Mouse (Mus musculus) MEL (cell line): ENCODE data around the gene Armc6.

ENCODE experiments used
- BHLHE40 ChIP-seq: IDR thresholded peaks from 2 replicates; pipeline ENCODE4 v1.6.1; 2012; ENCODE audit warnings: low read depth, mild to moderate bottlenecking, inconsistent platforms, low read length, improper control_type of control experiment, borderline replicate concordance
- CTCF ChIP-seq, 3 experiments: IDR thresholded peaks in 2 of 3; conservative IDR thresholded peaks in 1 of 3; 2 replicates each; pipeline ENCODE4 v1.5.1; 2011 to 2012; ENCODE audit warnings: low read length in 3 of 3, low read depth in 2 of 3, mild to moderate bottlenecking in 2 of 3, improper control_type of control experiment in 1 of 3, inconsistent platforms in 1 of 3, mixed read lengths in 1 of 3, moderate library complexity in 1 of 3; ENCODE audit not compliant: control insufficient read depth in 1 of 3, insufficient read depth in 1 of 3, poor library complexity in 1 of 3, severe bottlenecking in 1 of 3
- POLR2A ChIP-seq, 2 experiments: IDR thresholded peaks; 2 replicates each; pipeline ENCODE4 v1.6.1; 2011 to 2012; ENCODE audit warnings: low read length in 2 of 2, mild to moderate bottlenecking in 2 of 2, control low read depth in 1 of 2, improper control_type of control experiment in 1 of 2, low read depth in 1 of 2, moderate library complexity in 1 of 2; ENCODE audit not compliant: control insufficient read depth in 1 of 2, insufficient read depth in 1 of 2, poor library complexity in 1 of 2
- POLR2AphosphoS5 ChIP-seq: IDR thresholded peaks from 2 replicates; pipeline ENCODE4 v1.6.1; 2012; ENCODE audit warnings: low read depth, borderline replicate concordance, mild to moderate bottlenecking, inconsistent platforms, low read length, moderate library complexity, mixed read lengths
- UBTF ChIP-seq: IDR thresholded peaks from 2 replicates; pipeline ENCODE4 v1.6.1; 2012; ENCODE audit warnings: low read depth, mild to moderate bottlenecking, inconsistent platforms, low read length, improper control_type of control experiment, moderate library complexity, borderline replicate concordance; ENCODE audit not compliant: insufficient read depth
- USF2 ChIP-seq, 2 experiments: IDR thresholded peaks; 2 replicates each; pipeline ENCODE4 v1.6.1; 2011 to 2012; ENCODE audit warnings: improper control_type of control experiment in 2 of 2, low read length in 2 of 2, borderline replicate concordance in 1 of 2, inconsistent platforms in 1 of 2, low read depth in 1 of 2, mild to moderate bottlenecking in 1 of 2; ENCODE audit not compliant: insufficient read depth in 1 of 2

DNA sequence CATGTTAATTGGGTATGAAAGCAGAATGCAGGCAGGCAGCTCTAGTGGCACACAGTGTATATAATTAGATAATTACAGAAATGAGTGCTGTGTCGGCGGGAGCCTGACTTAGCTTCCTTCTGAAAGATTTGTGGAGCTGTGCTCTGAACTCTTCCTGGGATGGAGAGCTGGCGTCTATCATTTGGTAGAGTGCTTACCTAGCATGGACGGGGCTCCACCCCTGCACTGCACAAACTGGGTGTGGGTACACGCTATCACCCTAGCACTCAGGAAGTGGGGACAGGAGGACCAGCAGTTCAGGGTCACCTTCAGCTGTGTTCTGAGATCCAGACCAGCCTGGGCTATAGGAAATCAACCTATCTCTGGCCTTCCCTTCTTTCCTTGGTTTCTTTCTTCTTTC is 60.9 kb downstream of the Armc6 start:
- no peak for TF ChIP-seq USF2 (IDR thresholded peaks at IDR 0.05; ENCODE audit: borderline replicate concordance in 1 of 2, insufficient read depth in 1 of 2, low read depth in 1 of 2, low read length in 2 of 2)
- no peak for TF ChIP-seq POLR2A (IDR thresholded peaks at IDR 0.05; ENCODE audit: control insufficient read depth in 1 of 2, insufficient read depth in 1 of 2, low read depth in 1 of 2, low read length in 2 of 2, poor library complexity in 1 of 2)
- no peak for TF ChIP-seq UBTF
- TF ChIP-seq BHLHE40 = no peak
- TF ChIP-seq CTCF (IDR thresholded peaks at IDR 0.05 in 2 of 3, conservative IDR thresholded peaks at IDR 0.05 in 1 of 3; ENCODE audit: control insufficient read depth in 1 of 3, insufficient read depth in 1 of 3, low read depth in 2 of 3, low read length in 3 of 3, poor library complexity in 1 of 3, severe bottlenecking in 1 of 3) = no peak
- TF ChIP-seq POLR2AphosphoS5 = no peak
